Mouse (Mus musculus) small intestine, adult 2 months (tissue): Measurements from ENCODE around the gene Dph1. TPM values are rescaled to one million over a fixed set of nuclear protein-coding genes. Genes with fewer than 3 reads are reported as not detected.

Source experiments
- H3K27ac ChIP-seq: fragments of 200-500 bp; 2 replicates; pipeline ENCODE4 v1.5.1; 2012; ENCODE audit warnings: low read depth, low read length, control low read depth, inconsistent platforms; ENCODE audit not compliant: insufficient read depth
- H3K27me3 ChIP-seq: fragments of 200-500 bp; 2 replicates; pipeline ENCODE4 v1.6.1; 2012; ENCODE audit warnings: mild to moderate bottlenecking, moderate library complexity, low read length, inconsistent platforms; ENCODE audit not compliant: control insufficient read depth, insufficient read depth
- H3K36me3 ChIP-seq: fragments of 200-500 bp; 2 replicates; pipeline ENCODE4 v1.6.1; 2012; ENCODE audit warnings: mild to moderate bottlenecking, low read length, control low read depth, inconsistent platforms; ENCODE audit not compliant: control insufficient read depth, insufficient read depth
- H3K4me1 ChIP-seq: fragments of 200-500 bp; 2 replicates; pipeline ENCODE4 v1.6.1; 2012; ENCODE audit warnings: low read length, inconsistent platforms, mixed read lengths; ENCODE audit not compliant: control insufficient read depth, insufficient read depth, insufficient read length
- H3K4me3 ChIP-seq: fragments of 200-500 bp; 2 replicates; pipeline ENCODE4 v1.5.1; 2012; ENCODE audit warnings: low read depth, mild to moderate bottlenecking, control low read depth, inconsistent platforms, low read length, moderate library complexity
- CTCF ChIP-seq: fragments of 200-500 bp; IDR thresholded peaks from 2 replicates; pipeline ENCODE4 v1.5.1; 2012; ENCODE audit warnings: low read depth, mild to moderate bottlenecking, control low read depth, inconsistent platforms, low read length, moderate library complexity, mixed read lengths; ENCODE audit not compliant: insufficient replicate concordance, insufficient read length; ENCODE audit errors: extremely low read depth
- POLR2A ChIP-seq: fragments of 200-500 bp; IDR thresholded peaks from 2 replicates; pipeline ENCODE4 v1.6.1; 2012; ENCODE audit warnings: low read depth, mild to moderate bottlenecking, control low read depth, inconsistent platforms, low read length, moderate library complexity
- WGBS: fragments of 180-500 bp; shearing (Covaris S2); methylation state at CpG from one replicate; pipeline ENCODE4 v1.1.7; 2018; 5-methylcytosine and 5-hydroxymethylcytosine counted together
- polyA plus RNA-seq: library from polyadenylated mRNA; depleted of rRNA; stranded (reverse); fragments of >200 nt; gene quantifications from 2 replicates; pipeline ENCODE4 v1.2.3, GENCODE M21; 2012

Dph1 gene
- polyA plus RNA-seq, 1 experiment: 13.7 TPM

DNA sequence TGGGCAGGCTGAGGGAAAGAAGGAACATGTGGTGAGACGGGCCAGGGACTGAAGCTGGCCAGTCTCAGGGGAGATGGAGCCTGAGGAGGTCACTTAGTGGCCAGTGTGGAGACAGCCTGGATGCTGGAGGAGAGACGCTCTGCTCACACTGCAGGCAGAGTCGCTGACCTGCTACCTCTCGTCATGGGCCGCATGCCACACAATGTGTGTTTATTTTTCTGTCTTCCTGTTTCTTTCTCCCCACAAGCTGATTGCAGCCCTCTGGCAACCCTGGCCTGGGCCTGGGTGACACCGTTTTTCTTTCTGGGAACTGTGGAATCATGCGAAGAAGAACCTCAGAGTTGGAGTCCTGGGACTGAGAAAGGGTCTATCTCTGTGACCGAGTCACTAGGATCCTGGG lies 10.7 kb upstream of the Dph1 start:
- Histone ChIP-seq H3K4me3 (no peak overlapping the region), H3K27me3 (no peaks in the 10 kb centered on the region), H3K27ac (no peak overlapping the region), H3K4me1 (peaks cover 22% of the 10 kb centered on the region), H3K36me3 (no peaks in the 10 kb centered on the region)
- WGBS: 61% methylated on average over 8 of the region's 8 CpGs
- TF ChIP-seq POLR2A (no peak), CTCF (no peak)

DNA sequence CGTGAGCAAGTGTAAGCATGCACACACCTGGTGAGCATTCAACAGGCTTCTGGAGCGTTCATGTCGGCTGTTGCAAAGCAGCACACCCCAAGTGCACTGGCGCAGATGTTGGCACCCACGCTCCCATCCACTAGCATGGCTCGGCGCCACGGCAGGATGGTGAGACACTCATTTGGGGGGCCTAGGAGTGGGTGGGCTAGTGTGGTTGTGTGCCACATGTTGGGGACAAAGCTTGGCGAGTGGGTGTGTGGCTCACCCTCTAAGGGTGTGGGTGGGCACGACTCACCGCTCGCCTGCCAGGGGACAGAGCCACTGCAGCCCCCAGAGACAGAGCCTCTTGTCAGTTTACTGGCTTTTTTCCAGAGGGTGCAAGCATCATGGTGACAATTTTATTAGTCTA lies 9.9 kb upstream of the Dph1 start:
- no peak overlapping the region for H3K4me3 ChIP-seq
- H3K27ac ChIP-seq: no peak overlapping the region
- no peaks in the 10 kb centered on the region for H3K27me3 ChIP-seq
- H3K36me3 ChIP-seq: no peaks in the 10 kb centered on the region
- TF ChIP-seq CTCF (no peak), POLR2A (no peak)
- 87% methylated on average over 12 of the region's 12 CpGs for WGBS
- peaks cover 22% of the 10 kb centered on the region for H3K4me1 ChIP-seq

DNA sequence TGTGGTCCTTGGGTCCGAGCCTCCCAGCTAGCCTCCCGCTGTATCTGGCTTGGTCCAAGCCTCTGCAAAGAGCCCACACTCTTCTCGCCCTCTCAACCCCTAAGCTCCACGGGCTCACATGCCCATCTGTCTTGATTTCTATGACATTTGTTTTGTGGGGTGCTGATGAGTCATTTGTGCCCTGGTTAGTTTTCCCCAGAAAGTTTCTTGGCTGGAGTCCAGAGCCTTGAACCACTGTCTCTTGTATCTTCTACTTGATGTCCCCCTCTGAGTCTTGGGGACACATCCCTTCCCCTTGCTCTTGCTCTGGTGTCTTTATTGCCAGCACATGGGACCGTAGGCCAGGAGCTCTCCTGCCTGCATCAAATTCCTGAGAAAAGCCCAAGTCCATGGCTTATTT lies 8.9 kb upstream of the Dph1 start:
- Histone ChIP-seq H3K27ac (no peak overlapping the region), H3K4me1 (peaks cover 20% of the 10 kb centered on the region), H3K27me3 (no peaks in the 10 kb centered on the region), H3K4me3 (no peak overlapping the region), H3K36me3 (no peaks in the 10 kb centered on the region)
- no peak for TF ChIP-seq CTCF
- TF ChIP-seq POLR2A: no peak
- WGBS: 59% methylated on average over 5 of the region's 5 CpGs

DNA sequence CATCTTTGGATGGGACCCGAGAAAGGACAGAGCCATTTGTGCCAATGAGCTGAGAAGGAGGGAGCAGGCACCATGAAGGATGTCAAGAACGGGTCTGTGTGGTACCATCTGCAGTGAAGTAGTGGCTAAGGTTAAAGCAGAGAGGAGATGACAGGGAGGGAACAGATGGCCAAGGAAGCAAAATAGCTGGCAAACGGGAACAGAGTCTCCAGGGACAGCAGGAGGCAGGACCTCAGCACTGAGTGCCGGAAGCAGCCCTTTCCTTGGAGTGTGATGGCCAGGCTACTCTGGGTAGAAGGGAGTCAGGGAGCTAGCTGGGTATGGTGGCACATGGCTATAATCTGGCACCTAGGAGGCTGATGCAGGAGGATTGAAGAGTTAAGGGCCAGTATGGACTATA lies 7.8 kb upstream of the Dph1 start:
- Histone ChIP-seq H3K4me1 (peaks cover 20% of the 10 kb centered on the region), H3K36me3 (no peaks in the 10 kb centered on the region), H3K4me3 (no peak overlapping the region), H3K27ac (no peak overlapping the region), H3K27me3 (no peaks in the 10 kb centered on the region)
- 84% methylated on average over 4 of the region's 4 CpGs for WGBS
- no peak for TF ChIP-seq POLR2A

DNA sequence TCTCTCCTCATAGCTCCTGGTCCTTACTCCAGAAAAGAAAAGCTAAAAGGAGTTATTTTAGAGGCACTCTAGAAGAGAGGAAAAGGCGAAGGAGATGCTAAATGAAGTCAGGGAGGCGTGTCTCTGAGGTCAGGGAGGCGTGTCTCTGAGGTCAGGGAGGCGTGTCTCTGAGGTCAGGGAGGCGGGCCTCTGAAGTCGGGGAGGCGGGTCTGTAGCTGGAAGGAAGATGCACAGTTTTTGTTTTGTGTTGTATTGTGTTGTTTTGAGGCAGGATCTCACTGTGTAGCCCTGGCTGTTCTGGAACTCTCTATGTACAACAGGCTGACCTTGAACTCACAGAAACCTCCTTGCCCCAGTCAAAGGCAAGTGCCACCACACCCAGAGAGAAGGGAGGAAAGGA lies 6.9 kb upstream of the Dph1 start:
- H3K27ac ChIP-seq: no peak overlapping the region
- WGBS: 69% methylated on average over 7 of the region's 7 CpGs
- H3K27me3 ChIP-seq: no peaks in the 10 kb centered on the region
- peaks cover 20% of the 10 kb centered on the region for H3K4me1 ChIP-seq
- TF ChIP-seq POLR2A (no peak), CTCF (no peak)
- H3K36me3 ChIP-seq: no peaks in the 10 kb centered on the region
- H3K4me3 ChIP-seq: no peak overlapping the region

DNA sequence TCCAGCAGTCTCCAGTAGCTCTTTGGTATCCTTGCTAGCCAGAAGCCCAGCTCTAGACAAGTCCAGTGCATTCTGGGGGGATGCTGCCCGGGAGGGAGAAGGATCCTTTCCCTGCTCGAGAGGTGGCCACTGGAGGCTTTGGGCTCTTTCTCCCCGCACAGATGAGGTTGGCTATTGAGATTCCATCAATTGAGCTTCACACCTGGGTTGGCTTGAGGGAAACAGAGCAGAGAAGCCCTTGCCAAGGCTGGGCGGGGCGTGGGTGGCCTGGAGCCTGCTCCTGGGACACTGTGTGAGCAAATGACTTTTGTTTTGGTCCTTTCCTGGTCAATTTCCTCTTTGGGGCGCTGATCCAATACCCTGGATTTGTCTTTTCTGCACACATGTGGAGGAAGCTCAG lies 5.1 kb upstream of the Dph1 start:
- H3K36me3 ChIP-seq: no peaks in the 10 kb centered on the region
- H3K27ac ChIP-seq: no peak overlapping the region
- H3K4me1 ChIP-seq: peaks cover 20% of the 10 kb centered on the region
- TF ChIP-seq CTCF: no peak
- TF ChIP-seq POLR2A: no peak
- no peaks in the 10 kb centered on the region for H3K27me3 ChIP-seq
- H3K4me3 ChIP-seq: no peak overlapping the region
- WGBS: 48% methylated on average over 6 of the region's 6 CpGs

DNA sequence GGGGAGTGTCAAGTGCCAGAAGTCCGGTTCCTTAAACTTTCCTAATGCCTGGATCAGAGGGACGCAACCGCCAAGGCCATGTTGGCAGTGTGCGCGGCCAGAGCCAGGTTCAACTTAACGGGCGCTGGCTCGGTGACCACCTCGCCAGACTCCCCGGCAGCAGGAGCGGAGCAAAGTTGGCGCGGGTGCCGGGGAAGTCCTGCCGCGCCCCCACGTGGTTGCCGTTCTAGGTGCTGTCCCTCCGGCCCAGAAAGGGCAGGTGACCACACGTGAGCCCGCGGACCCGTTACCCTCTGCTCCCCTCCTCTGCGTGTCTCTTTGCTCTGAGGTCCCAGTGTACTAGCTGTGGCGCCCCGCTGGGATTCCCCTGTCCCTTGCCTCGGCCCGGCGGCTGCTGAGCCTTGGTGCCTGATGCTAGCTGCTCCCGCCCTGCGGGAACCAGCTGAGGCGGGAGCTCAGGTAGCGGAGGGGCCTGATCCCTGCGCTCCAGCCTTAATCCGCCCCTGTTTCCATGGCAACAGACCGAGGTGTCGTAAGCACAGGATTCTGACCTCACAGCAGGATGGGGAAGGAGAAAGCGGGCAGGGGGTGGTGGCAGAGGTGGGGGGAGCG lies 3.9 kb upstream of the Dph1 start:
- Histone ChIP-seq H3K4me3 (peak overlapping the region; percentile 94), H3K4me1 (peaks cover 20% of the 10 kb centered on the region), H3K36me3 (no peaks in the 10 kb centered on the region), H3K27me3 (no peaks in the 10 kb centered on the region), H3K27ac (no peak overlapping the region)
- 2% methylated on average over 39 of the region's 39 CpGs for WGBS
- TF ChIP-seq POLR2A (no peak), CTCF (no peak)
